Mouse (Mus musculus) liver, embryonic 14.5 days (tissue): ENCODE results near the gene Ube3b. TPM values are rescaled to one million over a fixed set of nuclear protein-coding genes. Genes with fewer than 3 reads are reported as not detected.

Experiments used
- ATAC-seq: fragments of 200-750 bp; cut with Nextera tagmentation; 2 replicates; pipeline ENCODE4 v1.8.0; 2017; ENCODE audit warnings: moderate number of reproducible peaks, mild to moderate bottlenecking, moderate library complexity; ENCODE audit not compliant: insufficient read depth
- DNase-seq, 3 experiments: peaks; one replicate each; pipeline ENCODE4 v3.0.0-alpha.2; 2012 to 2013; ENCODE audit warnings: low read depth in 3 of 3, low spot score in 3 of 3
- H3K27ac ChIP-seq: fragments of 300-500 bp; sonication (generic); 2 replicates; pipeline ENCODE4 v1.5.1; 2014; ENCODE audit warnings: moderate library complexity, mild to moderate bottlenecking, control low read depth, inconsistent platforms
- H3K27me3 ChIP-seq: fragments of 300-500 bp; sonication (generic); 2 replicates; pipeline ENCODE4 v1.6.1; 2014; ENCODE audit warnings: mild to moderate bottlenecking, low read length, moderate library complexity; ENCODE audit not compliant: control insufficient read depth, insufficient read depth
- H3K36me3 ChIP-seq: fragments of 300-500 bp; sonication (generic); replicated peaks from 2 replicates; pipeline ENCODE4 v1.6.1; 2014; ENCODE audit warnings: low read depth; ENCODE audit not compliant: control insufficient read depth, insufficient read depth
- H3K4me1 ChIP-seq, 2 experiments: fragments of 200-500 bp in 1 of 2; fragments of 300-500 bp in 1 of 2; sonication (generic) in 1 of 2; replicated peaks; 2 replicates each; pipeline ENCODE4 v1.6.1; 2012 to 2014; ENCODE audit warnings: antibody characterized with exemption in 1 of 2, inconsistent platforms in 1 of 2, low read length in 1 of 2; ENCODE audit not compliant: control insufficient read depth in 2 of 2, insufficient read depth in 2 of 2
- H3K4me2 ChIP-seq: fragments of 300-500 bp; sonication (generic); 2 replicates; pipeline ENCODE4 v1.6.1; 2014; ENCODE audit warnings: low read depth, mild to moderate bottlenecking, control low read depth, moderate library complexity
- H3K4me3 ChIP-seq, 2 experiments: fragments of 200-500 bp in 1 of 2; fragments of 300-500 bp in 1 of 2; sonication (generic) in 1 of 2; 2 replicates each; pipeline ENCODE4 v1.5.1; 2012 to 2014; ENCODE audit warnings: low read depth in 2 of 2, low read length in 2 of 2, mild to moderate bottlenecking in 2 of 2, control low read depth in 1 of 2, inconsistent platforms in 1 of 2, moderate library complexity in 1 of 2; ENCODE audit not compliant: insufficient read depth in 1 of 2
- H3K9ac ChIP-seq: fragments of 300-500 bp; sonication (generic); replicated peaks from 2 replicates; pipeline ENCODE4 v1.6.1; 2014; ENCODE audit warnings: mild to moderate bottlenecking, control low read depth, moderate library complexity
- H3K9me3 ChIP-seq: fragments of 300-500 bp; sonication (generic); 2 replicates; pipeline ENCODE4 v1.6.1; 2016; ENCODE audit warnings: low read length, mixed read lengths; ENCODE audit not compliant: control insufficient read depth
- CTCF ChIP-seq: IDR thresholded peaks from 2 replicates; pipeline ENCODE4 v1.5.1; 2016; ENCODE audit warnings: antibody characterized with exemption, low read depth, control low read depth
- EP300 ChIP-seq: IDR thresholded peaks from 2 replicates; pipeline ENCODE4 v1.6.1; 2016; ENCODE audit warnings: antibody characterized with exemption, low read depth
- WGBS: fragments of 180-500 bp; shearing (Covaris S2); extraction: QIAGEN DNeasy Blood & Tissue Kit; methylation state at CpG from one replicate; pipeline ENCODE4 v1.1.7; 2014; ENCODE audit not compliant: insufficient replicate concordance; 5-methylcytosine and 5-hydroxymethylcytosine counted together
- polyA plus RNA-seq, 2 experiments: library from polyadenylated mRNA; depleted of rRNA in 1 of 2; stranded (reverse) in 1 of 2; unstranded in 1 of 2; fragments of >200 nt; fragmentation: Nextera tagmentation in 1 of 2; extraction: Ambion mirVana in 1 of 2; gene quantifications; 2 replicates each; pipeline versions ENCODE4 v1.2.1 to v1.2.3; 2012 to 2014

Ube3b gene
- polyA plus RNA-seq, 2 experiments, result 12.9 to 14.6 TPM

- ATAC-seq (no peak), DNase-seq (no peak)
- Histone ChIP-seq H3K9ac (no peak overlapping the region), H3K4me2 (no peak overlapping the region), H3K4me1 (peaks cover 0 to 7% of the 10 kb centered on the region in 2 experiments; a peak in 2 of 4 replicates), H3K27ac (no peak overlapping the region), H3K4me3 (no peak overlapping the region), H3K9me3 (no peaks in the 10 kb centered on the region), H3K36me3 (no peaks in the 10 kb centered on the region), H3K27me3 (no peaks in the 10 kb centered on the region)
- 68% methylated on average over 4 of the region's 4 CpGs for WGBS
- TF ChIP-seq EP300 (no peak), CTCF (no peak)
These were observed 68.6 kb downstream of the Ube3b start for GRCm38 (mm10) chr5:114449011-114449410.

- Histone ChIP-seq H3K9ac (no peak overlapping the region), H3K4me3 (no peak overlapping the region), H3K36me3 (no peaks in the 10 kb centered on the region), H3K27me3 (no peaks in the 10 kb centered on the region), H3K4me2 (no peak overlapping the region), H3K9me3 (no peaks in the 10 kb centered on the region), H3K27ac (no peak overlapping the region), H3K4me1 (no peaks in the 10 kb centered on the region)
- 72% methylated on average over 9 of the region's 9 CpGs for WGBS
- ATAC-seq, result no peak
- no peak for TF ChIP-seq EP300
- no peak for TF ChIP-seq CTCF
- no peak for DNase-seq
These were observed 75.9 kb downstream of the Ube3b start for GRCm38 (mm10) chr5:114456287-114456686.

GRCm38 (mm10) chr5:114456995-114457605 is 76.7 kb downstream of the Ube3b start:
- no peak overlapping the region for H3K4me2 ChIP-seq
- no peak overlapping the region for H3K27ac ChIP-seq
- H3K4me1 ChIP-seq, result no peaks in the 10 kb centered on the region
- DNase-seq (no peak), ATAC-seq (no peak)
- no peaks in the 10 kb centered on the region for H3K9me3 ChIP-seq
- no peaks in the 10 kb centered on the region for H3K36me3 ChIP-seq
- no peaks in the 10 kb centered on the region for H3K27me3 ChIP-seq
- H3K4me3 ChIP-seq, result no peak overlapping the region
- TF ChIP-seq EP300 (no peak), CTCF (no peak)
- no peak overlapping the region for H3K9ac ChIP-seq
- WGBS, result 72% methylated on average over 16 of the region's 16 CpGs

- Histone ChIP-seq H3K27me3 (no peaks in the 10 kb centered on the region), H3K36me3 (no peaks in the 10 kb centered on the region), H3K4me3 (no peak overlapping the region), H3K9me3 (no peaks in the 10 kb centered on the region), H3K4me2 (no peak overlapping the region), H3K27ac (no peak overlapping the region), H3K9ac (no peak overlapping the region), H3K4me1 (no peaks in the 10 kb centered on the region)
- WGBS, result 2% methylated on average over 7 of the region's 7 CpGs
- TF ChIP-seq CTCF (peak; percentile 94), EP300 (no peak)
- peak; percentile 26 to 32 (median 29) for DNase-seq
- ATAC-seq, result peak; percentile 45; the same call in 1 of the 2 replicates
These were observed 80.8 kb downstream of the Ube3b start for GRCm38 (mm10) chr5:114461238-114461637.

GRCm38 (mm10) chr5:114462067-114463040 is 81.9 kb downstream of the Ube3b start:
- Histone ChIP-seq H3K9ac (no peak overlapping the region), H3K36me3 (no peaks in the 10 kb centered on the region), H3K4me1 (no peaks in the 10 kb centered on the region), H3K4me2 (no peak overlapping the region), H3K4me3 (no peak overlapping the region), H3K9me3 (no peaks in the 10 kb centered on the region), H3K27ac (no peak overlapping the region), H3K27me3 (no peaks in the 10 kb centered on the region)
- no peak for ATAC-seq
- no peak for DNase-seq
- TF ChIP-seq EP300 (no peak), CTCF (no peak)
- WGBS, result 70% methylated on average over 24 of the region's 24 CpGs
